Mouse (Mus musculus): ENCODE results near the gene Gm7544.
"Not testable (repeated sequence)": the region's sequence is repeated elsewhere in the genome, so short reads cannot be mapped to it uniquely, and the experiment has no call there.

Gm7544 gene

GRCm38 (mm10) chr1:82924650-82925049 is 31.2 kb downstream of the Gm7544 start, which contains the start of gene A030014E15Rik:
TSS of gene A030014E15Rik (plus strand) at chr1:82924917.
- in situ Hi-C loops (cut with MboI, MseI) = loop anchor here (10.0 kb wide), 1 partner anchor 1390 kb away; no protein-coding TSS in a partner anchor

GRCm38 (mm10) chr1:82913434-82913833 is 42.4 kb downstream of the Gm7544 start:
- in situ Hi-C loops (cut with MboI, MseI) = not testable (repeated sequence)

GRCm38 (mm10) chr1:82913025-82913424 is 42.8 kb downstream of the Gm7544 start, which contains the start of gene A030005L19Rik:
TSS of gene A030005L19Rik (plus strand) at chr1:82913325.
- in situ Hi-C loops (cut with MboI, MseI) = no loop called here

GRCm38 (mm10) chr1:82905886-82906285 is 49.9 kb downstream of the Gm7544 start:
- in situ Hi-C loops (cut with MboI, MseI) = loop anchor here (10.0 kb wide), 1 partner anchor 59 kb away; the partner anchor contains the start of gene Gm47955
